Mouse (Mus musculus) heart, adult 2 months (tissue): ENCODE measurements around the gene Bik.

Experiments
- CTCF ChIP-seq: fragments of 200-600 bp; IDR thresholded peaks from 2 replicates; pipeline ENCODE4 v1.8.1; 2022; ENCODE audit warnings: antibody characterized with exemption, mild to moderate bottlenecking, moderate library complexity
- POLR2A ChIP-seq: fragments of 200-500 bp; IDR thresholded peaks from 2 replicates; pipeline ENCODE4 v1.6.1; 2011; ENCODE audit warnings: mild to moderate bottlenecking, low read depth, low read length, control low read depth; ENCODE audit not compliant: insufficient read depth

DNA sequence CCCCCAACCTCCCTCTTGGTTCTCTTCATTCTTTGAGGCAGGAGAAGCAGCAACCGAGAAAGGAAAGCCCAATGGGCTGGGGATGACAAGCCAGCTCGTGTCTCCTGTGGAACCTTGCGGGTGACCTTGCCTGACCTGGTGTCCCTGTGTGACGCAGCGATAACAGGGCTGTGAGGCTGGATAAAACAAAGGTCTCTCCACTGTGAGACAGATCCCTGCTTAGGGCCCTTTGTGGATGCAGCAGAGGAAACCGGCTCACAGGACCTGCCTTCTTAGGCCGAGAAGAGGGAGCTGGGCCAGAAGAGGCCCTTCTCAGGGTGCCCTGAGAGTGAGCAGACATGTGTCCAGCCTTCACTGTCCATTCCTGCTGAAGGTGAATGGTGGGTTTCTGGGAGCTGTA, 3.5 kb upstream of the Bik start:
- TF ChIP-seq POLR2A (peak; percentile 51; the same call in 1 of the 2 replicates), CTCF (no peak)
